Mouse (Mus musculus) cerebellum, postnatal 25 days (tissue): ENCODE data around the gene Slc43a1.

Experiments
- DNase-seq, 2 experiments: peaks; one replicate each; pipeline ENCODE4 v3.0.0; 2021; ENCODE audit warnings: mixed read lengths in 2 of 2

Slc43a1 gene

GRCm38 (mm10) chr2:84831666-84832391 lies 6.8 kb upstream of the Slc43a1 start:
- peak; percentile 75 to 85 for DNase-seq

- no peak for DNase-seq
Measured at GRCm38 (mm10) chr2:84837107-84837506, 1.5 kb upstream of the Slc43a1 start.

GRCm38 (mm10) chr2:84837817-84838592 lies 645 bp upstream of the Slc43a1 start:
- DNase-seq: no peak

GRCm38 (mm10) chr2:84838993-84839980 lies 637 bp downstream of the Slc43a1 start:
- no peak for DNase-seq

GRCm38 (mm10) chr2:84840016-84840747 lies 1.5 kb downstream of the Slc43a1 start:
- DNase-seq: peak in 1 of 2 experiments; percentile 26

GRCm38 (mm10) chr2:84840748-84841563 lies 2.3 kb downstream of the Slc43a1 start:
- DNase-seq: no peak

- no peak for DNase-seq
Measured at GRCm38 (mm10) chr2:84841905-84842304, 3.3 kb downstream of the Slc43a1 start.

DNA sequence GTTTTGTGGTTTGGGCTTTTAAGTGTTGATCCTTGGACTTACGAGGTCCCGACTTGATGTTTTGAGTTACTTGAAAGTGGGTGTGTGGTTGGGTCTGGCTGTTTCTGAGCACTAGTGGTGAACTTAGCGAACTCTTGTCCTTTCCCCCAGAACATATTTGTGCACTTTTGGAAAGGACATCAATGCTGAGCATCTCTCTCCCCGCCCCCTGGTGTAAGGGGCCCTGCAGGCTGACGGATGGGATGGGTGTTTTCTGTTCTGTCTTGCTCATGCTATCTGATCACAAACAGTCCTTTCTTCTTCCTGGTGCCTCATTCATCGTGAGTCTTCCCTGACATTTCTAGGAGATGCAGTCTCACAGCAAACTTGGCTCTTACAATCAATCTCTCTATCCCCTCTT lies 5.0 kb downstream of the Slc43a1 start:
- DNase-seq: no peak

DNA sequence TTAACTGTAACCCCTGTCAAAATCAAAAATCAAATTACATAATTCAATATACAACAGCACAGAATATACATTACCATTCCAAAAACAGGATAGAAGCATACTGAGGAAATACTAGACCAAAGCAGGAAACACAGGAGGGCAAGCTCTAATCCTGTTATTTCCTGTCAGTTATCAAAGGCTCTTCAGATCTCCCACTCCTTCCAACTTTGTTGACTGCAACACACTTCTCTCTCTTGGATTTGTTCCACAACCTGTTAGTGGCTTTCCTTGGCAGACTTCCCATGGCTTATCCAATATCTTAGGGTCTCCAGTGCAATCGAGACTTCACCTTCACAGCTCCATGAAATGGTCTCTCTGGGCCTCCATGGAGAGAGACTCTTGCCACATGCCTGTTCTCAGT lies 6.6 kb downstream of the Slc43a1 start:
- no peak for DNase-seq

DNA sequence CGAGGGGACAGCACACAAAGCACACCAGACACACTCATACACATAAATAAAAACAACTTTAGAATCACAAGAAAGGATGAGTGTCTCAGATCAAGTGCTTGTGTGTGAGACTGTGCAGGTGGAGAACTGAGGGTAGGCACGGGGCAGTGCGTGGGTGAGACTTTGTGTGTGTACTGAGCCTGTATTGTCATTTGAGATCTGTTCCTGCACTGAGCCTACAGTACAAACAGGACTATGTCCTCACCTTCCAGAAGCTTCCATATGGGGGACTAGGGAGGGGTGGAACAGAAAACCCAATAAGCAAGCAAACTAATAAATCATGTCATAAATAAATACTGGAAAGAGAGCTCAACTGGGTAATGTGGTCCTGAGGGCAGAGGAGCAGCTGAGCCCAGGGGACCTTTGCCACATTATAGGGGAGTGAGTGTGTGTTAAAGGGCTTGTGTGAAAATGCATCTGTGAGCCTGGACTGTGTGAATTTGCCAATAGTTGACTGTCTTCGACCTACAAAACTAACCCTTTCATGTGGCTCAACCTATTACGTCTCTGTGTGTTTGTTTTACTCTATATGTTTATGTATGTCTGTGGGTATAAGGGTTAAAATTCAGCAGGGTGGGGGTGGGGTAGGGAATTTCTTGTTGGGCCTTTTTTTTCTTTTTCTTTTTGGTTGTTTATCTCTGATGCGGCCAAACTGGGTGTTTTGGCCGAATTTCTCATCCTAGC lies 11.9 kb downstream of the Slc43a1 start:
- DNase-seq: no peak

GRCm38 (mm10) chr2:84851130-84852040 lies 12.7 kb downstream of the Slc43a1 start:
- DNase-seq: no peak

DNA sequence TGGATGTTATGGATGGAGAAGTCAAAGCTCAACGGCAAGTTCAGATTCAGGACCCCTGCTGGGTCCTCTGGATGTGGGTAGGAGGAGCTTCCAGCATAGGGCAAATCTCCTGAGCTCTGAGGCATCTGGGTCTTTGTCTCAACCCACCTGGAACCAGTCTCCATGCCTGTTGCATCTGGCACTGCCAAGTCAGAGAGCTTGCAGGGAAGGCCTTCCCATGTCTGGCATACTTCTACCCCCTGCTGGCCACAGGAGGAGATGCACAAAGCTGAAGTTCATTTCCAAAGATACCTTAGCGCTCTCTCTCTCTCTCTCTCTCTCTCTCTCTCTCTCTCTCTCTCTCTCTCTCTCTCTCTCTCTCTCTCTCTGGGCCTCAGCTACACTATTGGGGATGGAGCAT lies 17.1 kb downstream of the Slc43a1 start:
- DNase-seq: peak in 1 of 2 experiments; percentile 44

GRCm38 (mm10) chr2:84858551-84858950 lies 19.9 kb downstream of the Slc43a1 start:
- no peak for DNase-seq

DNA sequence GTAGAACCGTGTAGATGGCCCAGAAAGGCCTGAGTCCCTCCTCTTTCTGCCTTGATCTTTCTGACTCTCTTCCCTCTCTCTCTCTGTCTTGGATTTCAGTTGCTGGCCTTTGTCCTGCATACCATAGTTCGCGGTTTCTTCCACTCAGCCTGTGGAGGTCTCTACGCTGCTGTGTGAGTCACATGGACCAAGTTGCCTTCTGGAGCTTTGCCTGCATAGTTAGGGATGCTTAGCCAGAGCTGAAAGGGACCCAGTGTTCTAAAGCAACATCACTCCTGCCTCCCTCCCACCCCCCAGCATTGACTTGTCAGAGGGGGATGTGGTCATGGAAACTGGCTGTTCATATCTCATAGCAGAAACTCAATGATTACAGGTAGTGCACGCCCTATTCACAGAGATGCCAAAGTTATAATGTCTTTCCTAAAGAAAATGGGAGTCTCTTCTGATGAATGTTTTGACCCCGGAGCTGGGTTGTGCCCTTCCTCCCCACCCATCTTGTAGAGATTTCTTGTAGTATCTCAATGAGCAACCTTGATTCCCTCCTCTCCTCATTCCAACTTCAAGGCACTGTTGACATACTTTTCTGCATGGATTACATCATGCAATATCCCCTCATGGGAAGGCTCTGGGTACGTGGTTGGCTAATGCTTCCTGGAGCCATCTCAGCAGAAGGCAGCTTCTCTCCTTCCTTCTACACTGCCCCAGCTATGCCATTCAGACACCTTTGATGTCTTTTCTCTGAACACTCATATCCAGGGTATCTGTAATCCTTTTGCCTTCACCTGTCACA lies 21.5 kb downstream of the Slc43a1 start:
- no peak for DNase-seq

DNA sequence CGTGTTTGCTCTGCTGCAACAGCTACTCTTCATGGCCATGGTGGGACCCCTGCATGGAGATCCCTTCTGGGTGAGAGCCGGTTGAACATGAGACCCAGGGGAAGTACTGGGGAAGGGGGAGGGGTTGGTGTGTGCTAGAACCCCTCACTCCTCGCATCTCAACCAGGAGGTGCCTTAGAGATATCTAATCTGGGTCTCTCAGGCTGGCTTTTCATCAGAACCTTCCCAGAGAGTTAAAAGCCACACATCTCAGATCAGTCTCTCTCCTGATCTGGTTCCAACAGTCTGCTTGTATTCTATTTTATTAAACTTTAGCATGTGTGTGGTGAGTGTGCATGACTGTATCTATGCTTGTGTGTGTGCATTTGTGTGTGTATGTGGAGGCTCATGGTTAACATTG lies 22.8 kb downstream of the Slc43a1 start:
- DNase-seq: no peak

GRCm38 (mm10) chr2:84862231-84862630 lies 23.6 kb downstream of the Slc43a1 start:
- DNase-seq: no peak

DNA sequence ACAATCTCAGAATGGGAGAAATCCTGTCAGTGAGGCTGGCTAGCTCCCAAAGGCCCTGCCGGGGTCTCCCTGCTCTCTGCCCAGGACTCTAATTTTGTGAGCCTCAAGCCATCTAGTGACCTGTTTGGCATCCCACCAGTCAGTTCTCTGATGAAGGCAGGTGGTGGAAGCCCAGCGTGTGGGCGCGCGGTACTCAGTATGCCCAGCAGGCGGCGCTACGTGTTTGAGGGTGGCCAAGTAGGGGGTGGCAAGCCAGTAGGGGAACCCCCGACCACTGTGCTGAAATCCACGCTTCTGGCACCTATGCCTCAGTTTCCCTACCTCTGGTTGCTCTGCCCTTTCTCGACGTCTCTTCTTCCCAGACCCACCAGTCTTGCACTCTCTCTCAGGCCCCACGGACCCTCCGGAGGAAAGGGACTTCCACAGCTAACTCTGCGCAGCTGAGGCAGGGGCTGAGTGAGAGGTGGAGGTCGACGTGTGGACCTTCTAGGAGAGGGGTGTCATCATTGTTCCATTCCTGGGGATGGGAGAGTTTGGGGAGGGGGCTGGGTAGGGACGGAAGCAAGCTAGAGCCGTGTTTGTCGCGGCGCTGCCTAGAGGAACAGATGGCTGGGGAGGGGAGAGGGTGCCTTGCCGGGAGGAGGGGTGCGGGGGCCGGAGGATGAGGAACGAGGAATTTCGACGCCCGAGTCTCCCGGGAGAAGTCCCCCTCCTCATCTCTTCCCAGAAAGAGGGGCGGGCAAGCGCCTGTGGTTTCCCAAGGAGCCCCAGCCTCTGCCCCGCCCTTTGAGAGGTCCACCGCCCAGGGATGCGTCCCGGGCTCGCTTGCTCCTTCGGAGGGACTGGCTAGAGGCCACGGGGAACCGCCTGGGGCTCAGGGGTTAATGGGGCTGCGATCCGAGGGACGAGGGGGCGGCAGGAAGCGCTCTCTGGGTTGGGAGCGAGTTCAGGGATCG lies 27.2 kb downstream of the Slc43a1 start:
- peak; percentile 21 to 50 for DNase-seq
